Comparison of ENCODE assay signal across 13 mouse cellular contexts in the genomic region with DNA sequence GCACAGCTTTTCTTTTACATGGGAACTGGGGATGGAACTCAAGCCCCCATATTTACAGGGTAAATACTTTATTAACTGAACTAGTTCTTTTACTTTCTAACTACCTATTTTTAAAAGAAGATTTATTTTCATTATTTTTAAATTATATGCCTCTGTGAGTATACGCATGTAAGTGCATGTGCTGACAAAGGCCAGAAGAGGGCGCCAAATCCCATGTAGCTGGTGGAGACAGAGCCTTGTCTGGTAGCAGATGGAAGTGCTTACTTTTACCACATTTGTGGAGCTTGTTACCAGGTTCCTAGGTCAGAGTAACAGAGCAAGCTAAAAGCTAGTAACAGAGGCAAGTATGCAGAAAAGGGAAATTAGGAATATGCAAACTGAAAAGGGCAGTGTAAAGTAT.
DNase-seq lines count a peak whose midpoint lies in the region; ATAC-seq and TF ChIP-seq lines count a peak whose summit lies in the region.
"Had no signal": no experiment of that assay in that cellular context is flagged by ENCODE, and none has a peak within 500 bp of the region (broad histone marks: within the 10 kb centered on the region; RNA-seq: fewer than 3 reads in every experiment).

No protein-coding gene starts in this region.

- DNase-seq in hindbrain, postnatal 0 days (ENCODE audit: low spot score): no peak
- DNase-seq in hindbrain, embryonic 14.5 days (ENCODE audit: low spot score): no peak
- DNase-seq in testis, postnatal 10 days (ENCODE audit: low spot score): no peak
- DNase-seq in R1 (ENCODE audit: low read depth, low spot score): peak; percentile 75
- DNase-seq in stomach, postnatal 0 days (ENCODE audit: low spot score): no peak
- DNase-seq in urinary bladder, postnatal 36 days (ENCODE audit: low spot score in 2 of 2): no peak
- DNase-seq: cerebellum, postnatal 25 days; gastrocnemius, postnatal 14 days; heart, postnatal 36 days; kidney, postnatal 14 days had no signal

- no peak for ATAC-seq in hindbrain, postnatal 0 days
- no peak for ATAC-seq in hindbrain, embryonic 14.5 days (ENCODE audit: low FRiP score)
- no peak for ATAC-seq in stomach, postnatal 0 days (ENCODE audit: low FRiP score, low TSS enrichment)
- no peak for ATAC-seq in neural tube, embryonic 15.5 days (ENCODE audit: low FRiP score)

- H3K4me2 ChIP-seq in hindbrain, postnatal 0 days (ENCODE audit: low read depth, low read length): no peak overlapping the region
- H3K4me2 ChIP-seq in hindbrain, embryonic 14.5 days (replicated peaks): no peak overlapping the region
- H3K4me2 ChIP-seq in stomach, postnatal 0 days (replicated peaks; ENCODE audit: low read depth): no peak overlapping the region
- no peak overlapping the region for H3K4me2 ChIP-seq in neural tube, embryonic 15.5 days
- H3K4me2 ChIP-seq: lung, embryonic 15.5 days had no signal

- WGBS in hindbrain, postnatal 0 days: 75% methylated on average over 2 of the region's 2 CpGs
- 83% methylated on average over 2 of the region's 2 CpGs for WGBS in hindbrain, embryonic 14.5 days
- 65% methylated on average over 2 of the region's 2 CpGs for WGBS in stomach, postnatal 0 days
- 75% methylated on average over 2 of the region's 2 CpGs for WGBS in neural tube, embryonic 15.5 days

- TF ChIP-seq CTCF in hindbrain, postnatal 0 days (IDR thresholded peaks at IDR 0.05; ENCODE audit: low read depth): peak; percentile 31; the same call in 1 of the 2 replicates
- TF ChIP-seq CTCF in testis, adult 2 months (IDR thresholded peaks at IDR 0.05; ENCODE audit: control insufficient read depth, insufficient read depth, insufficient replicate concordance, low read depth, low read length): peak; percentile 51; the same call in 1 of the 2 replicates
- TF ChIP-seq CTCF in stomach, postnatal 0 days (IDR thresholded peaks at IDR 0.05; ENCODE audit: low read depth): peak; percentile 42

- H3K27me3 ChIP-seq in hindbrain, postnatal 0 days (ENCODE audit: insufficient read depth, low read length): no peaks in the 10 kb centered on the region
- H3K27me3 ChIP-seq in hindbrain, embryonic 14.5 days (ENCODE audit: control insufficient read depth, insufficient read depth, low read length): no peaks in the 10 kb centered on the region
- H3K27me3 ChIP-seq in testis, adult 2 months (ENCODE audit: control insufficient read depth, insufficient read depth, low read length): no peaks in the 10 kb centered on the region
- no peaks in the 10 kb centered on the region for H3K27me3 ChIP-seq in stomach, postnatal 0 days (ENCODE audit: control insufficient read depth, insufficient read depth, low read length)
- no peaks in the 10 kb centered on the region for H3K27me3 ChIP-seq in neural tube, embryonic 15.5 days (replicated peaks)
- H3K27me3 ChIP-seq: lung, embryonic 15.5 days had no signal

- H3K4me3 ChIP-seq in hindbrain, postnatal 0 days (ENCODE audit: low read length): no peak overlapping the region
- no peak overlapping the region for H3K4me3 ChIP-seq in hindbrain, embryonic 14.5 days (replicated peaks; ENCODE audit: low read length)
- no peak overlapping the region for H3K4me3 ChIP-seq in testis, adult 2 months (ENCODE audit: control insufficient read depth, low read depth, low read length)
- no peak overlapping the region for H3K4me3 ChIP-seq in stomach, postnatal 0 days (ENCODE audit: low read depth, low read length)
- H3K4me3 ChIP-seq in neural tube, embryonic 15.5 days (replicated peaks): no peak overlapping the region
- H3K4me3 ChIP-seq: lung, embryonic 15.5 days had no signal

- H3K9ac ChIP-seq in hindbrain, postnatal 0 days (replicated peaks; ENCODE audit: low read length): no peak overlapping the region
- H3K9ac ChIP-seq in hindbrain, embryonic 14.5 days: no peak overlapping the region
- no peak overlapping the region for H3K9ac ChIP-seq in stomach, postnatal 0 days (ENCODE audit: low read length)
- no peak overlapping the region for H3K9ac ChIP-seq in neural tube, embryonic 15.5 days (replicated peaks)
- H3K9ac ChIP-seq: lung, embryonic 15.5 days had no signal

- no peak for TF ChIP-seq POLR2A in testis, adult 2 months (IDR thresholded peaks at IDR 0.05; ENCODE audit: control insufficient read depth, low read depth, low read length)

- H3K27ac ChIP-seq in hindbrain, postnatal 0 days: no peak overlapping the region
- H3K27ac ChIP-seq in hindbrain, embryonic 14.5 days: no peak overlapping the region
- no peak overlapping the region for H3K27ac ChIP-seq in testis, adult 2 months (ENCODE audit: control insufficient read depth, insufficient read depth, low read depth, low read length)
- H3K27ac ChIP-seq in stomach, postnatal 0 days (replicated peaks): no peak overlapping the region
- no peak overlapping the region for H3K27ac ChIP-seq in neural tube, embryonic 15.5 days (replicated peaks)
- H3K27ac ChIP-seq: lung, embryonic 15.5 days had no signal

- no peaks in the 10 kb centered on the region for H3K4me1 ChIP-seq in hindbrain, postnatal 0 days (ENCODE audit: insufficient read depth, low read length)
- no peaks in the 10 kb centered on the region for H3K4me1 ChIP-seq in hindbrain, embryonic 14.5 days (replicated peaks; ENCODE audit: control insufficient read depth, insufficient read depth, low read length)
- H3K4me1 ChIP-seq in testis, adult 2 months (ENCODE audit: control insufficient read depth, insufficient read depth, low read length): no peaks in the 10 kb centered on the region
- no peaks in the 10 kb centered on the region for H3K4me1 ChIP-seq in stomach, postnatal 0 days (replicated peaks; ENCODE audit: control insufficient read depth, insufficient read depth)
- no peaks in the 10 kb centered on the region for H3K4me1 ChIP-seq in neural tube, embryonic 15.5 days
- H3K4me1 ChIP-seq: lung, embryonic 15.5 days had no signal

- H3K9me3 ChIP-seq in hindbrain, postnatal 0 days (ENCODE audit: low read length): no peaks in the 10 kb centered on the region
- peaks cover 5% of the 10 kb centered on the region; the same call in 1 of the 2 replicates for H3K9me3 ChIP-seq in hindbrain, embryonic 14.5 days (ENCODE audit: control insufficient read depth, low read length)
- H3K9me3 ChIP-seq in stomach, postnatal 0 days (ENCODE audit: control insufficient read depth, low read length): no peaks in the 10 kb centered on the region
- no peaks in the 10 kb centered on the region for H3K9me3 ChIP-seq in neural tube, embryonic 15.5 days (replicated peaks)
- H3K9me3 ChIP-seq: lung, embryonic 15.5 days had no signal

- H3K36me3 ChIP-seq in hindbrain, postnatal 0 days (ENCODE audit: insufficient read depth, low read length): no peaks in the 10 kb centered on the region
- H3K36me3 ChIP-seq in hindbrain, embryonic 14.5 days (replicated peaks; ENCODE audit: control insufficient read depth, insufficient read depth): no peaks in the 10 kb centered on the region
- no peaks in the 10 kb centered on the region for H3K36me3 ChIP-seq in testis, adult 2 months (ENCODE audit: control insufficient read depth, insufficient read depth, low read length)
- H3K36me3 ChIP-seq in stomach, postnatal 0 days (ENCODE audit: control insufficient read depth, insufficient read depth, low read length): no peaks in the 10 kb centered on the region
- H3K36me3 ChIP-seq in neural tube, embryonic 15.5 days: no peaks in the 10 kb centered on the region
- H3K36me3 ChIP-seq: lung, embryonic 15.5 days had no signal

- no peak for TF ChIP-seq EP300 in stomach, postnatal 0 days (optimal IDR thresholded peaks at IDR 0.05)
